In the genomic region with DNA sequence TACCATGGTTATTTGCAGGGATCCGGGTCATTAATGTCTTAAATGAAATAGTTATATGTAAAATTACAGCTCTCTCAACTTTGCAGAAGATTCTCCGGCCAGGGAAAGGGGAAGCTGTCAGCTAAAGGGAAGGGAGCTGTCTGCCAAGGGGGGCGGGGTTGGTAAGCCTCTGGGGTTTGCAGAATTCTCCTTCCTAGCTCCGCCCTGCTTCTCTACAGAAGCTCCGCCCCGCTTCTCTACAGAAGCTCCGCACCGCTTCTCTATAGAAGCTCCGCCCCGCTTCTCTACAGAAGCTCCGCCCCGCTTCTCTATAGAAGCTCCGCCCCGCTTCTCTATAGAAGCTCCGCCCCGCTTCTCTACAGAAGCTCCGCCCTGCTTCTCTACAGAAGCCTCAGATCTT, we compare ENCODE assay signal across 15 mouse cellular contexts.
DNase-seq lines count a peak whose midpoint lies in the region; ATAC-seq and TF ChIP-seq lines count a peak whose summit lies in the region.
"Had no signal": no experiment of that assay in that cellular context is flagged by ENCODE, and none has a peak within 500 bp of the region (broad histone marks: within the 10 kb centered on the region; RNA-seq: fewer than 3 reads in every experiment).

No protein-coding gene starts in this region.

- no peak overlapping the region for H3K4me2 ChIP-seq in liver, embryonic 13.5 days
- H3K4me2 ChIP-seq: forebrain, embryonic 12.5 days; midbrain, embryonic 15.5 days had no signal

- no peaks in the 10 kb centered on the region for H3K36me3 ChIP-seq in thymus, adult 2 months (ENCODE audit: control insufficient read depth, insufficient read depth, low read length)
- H3K36me3 ChIP-seq in liver, embryonic 13.5 days = no peaks in the 10 kb centered on the region
- H3K36me3 ChIP-seq: embryonic facial prominence, embryonic 10.5 days; forebrain, embryonic 12.5 days; midbrain, embryonic 15.5 days had no signal

- H3K9me3 ChIP-seq in liver, embryonic 13.5 days (replicated peaks) = no peaks in the 10 kb centered on the region
- H3K9me3 ChIP-seq: embryonic facial prominence, embryonic 10.5 days; forebrain, embryonic 12.5 days; midbrain, embryonic 15.5 days had no signal

- no peak overlapping the region for H3K27ac ChIP-seq in thymus, adult 2 months (ENCODE audit: control insufficient read depth, insufficient read depth, low read length)
- no peak overlapping the region for H3K27ac ChIP-seq in liver, embryonic 13.5 days
- H3K27ac ChIP-seq: embryonic facial prominence, embryonic 10.5 days; forebrain, embryonic 12.5 days; midbrain, embryonic 15.5 days; stomach, postnatal 0 days had no signal

- no peak for TF ChIP-seq CTCF in thymus, adult 2 months (IDR thresholded peaks at IDR 0.05; ENCODE audit: borderline replicate concordance, control insufficient read depth, extremely low read depth, insufficient read depth, low read length, poor library complexity)

- ATAC-seq in liver, embryonic 13.5 days (ENCODE audit: low read depth) = peak; percentile 52; the same call in 1 of the 2 replicates
- ATAC-seq: lung, postnatal 0 days; midbrain, embryonic 15.5 days had no signal

- H3K27me3 ChIP-seq in thymus, adult 2 months (ENCODE audit: control insufficient read depth, insufficient read depth, low read length) = no peaks in the 10 kb centered on the region
- H3K27me3 ChIP-seq in liver, embryonic 13.5 days = no peaks in the 10 kb centered on the region
- H3K27me3 ChIP-seq: forebrain, embryonic 12.5 days; midbrain, embryonic 15.5 days had no signal

- DNase-seq in thymus, postnatal 0 days (ENCODE audit: low spot score) = peak; percentile 7
- no peak for DNase-seq in thymus, adult 2 months
- peak; percentile 40 for DNase-seq in c-Kit-positive CD71-positive TER-119-negative erythroid progenitor cells, embryonic 14.5 days (ENCODE audit: low read depth)
- DNase-seq in liver, embryonic 13.5 days = peak; percentile 35
- DNase-seq in testis, postnatal 10 days (ENCODE audit: low spot score) = peak; percentile 43
- DNase-seq in right cerebral cortex, postnatal 14 days = no peak
- DNase-seq in ovary, postnatal 10 days (ENCODE audit: low spot score) = no peak
- DNase-seq in layer of hippocampus, adult 11-12 months (ENCODE audit: low spot score) = no peak
- DNase-seq: adrenal gland, adult 8-10 months; cerebellum, adult 11-12 months had no signal

- no peak overlapping the region for H3K4me3 ChIP-seq in thymus, adult 2 months (ENCODE audit: control insufficient read depth, insufficient read depth, low read length)
- H3K4me3 ChIP-seq in liver, embryonic 13.5 days (replicated peaks) = no peak overlapping the region
- H3K4me3 ChIP-seq: embryonic facial prominence, embryonic 10.5 days; forebrain, embryonic 12.5 days; midbrain, embryonic 15.5 days had no signal

- peaks cover 3% of the 10 kb centered on the region; the same call in 1 of the 2 replicates for H3K4me1 ChIP-seq in thymus, adult 2 months (replicated peaks; ENCODE audit: control insufficient read depth, insufficient read depth, low read length)
- peaks cover 8% of the 10 kb centered on the region for H3K4me1 ChIP-seq in liver, embryonic 13.5 days (replicated peaks)

- TF ChIP-seq POLR2A in thymus, adult 2 months (IDR thresholded peaks at IDR 0.05; ENCODE audit: control insufficient read depth, extremely low read depth, insufficient read depth, low read length, poor library complexity) = no peak

- WGBS in thymus, adult 2 months = 58% methylated on average over 17 of the region's 17 CpGs
- WGBS in liver, embryonic 13.5 days (ENCODE audit: insufficient replicate concordance) = 34% methylated on average over 17 of the region's 17 CpGs

- no peak overlapping the region for H3K9ac ChIP-seq in liver, embryonic 13.5 days
- H3K9ac ChIP-seq: forebrain, embryonic 12.5 days; midbrain, embryonic 15.5 days had no signal

Comparison
In these comparisons a context has a peak if more than half of its experiments do, and no peak if none do; other contexts are left out.
1. DNase-seq: peak in thymus, postnatal 0 days (single experiment), c-Kit-positive CD71-positive TER-119-negative erythroid progenitor cells, embryonic 14.5 days (single experiment), liver, embryonic 13.5 days (single experiment) and testis, postnatal 10 days (single experiment); none in thymus, adult 2 months (single experiment), right cerebral cortex, postnatal 14 days (single experiment), ovary, postnatal 10 days (single experiment) and layer of hippocampus, adult 11-12 months (single experiment).